Mouse (Mus musculus) cerebellum, adult 8-10 months (tissue): ENCODE data around the gene Ube3b.

Source experiments
- DNase-seq: peaks from one replicate; pipeline ENCODE4 v3.0.0; 2022

Gene Ube3b

GRCm38 (mm10) chr5:114374409-114375213 is 5.8 kb upstream of the Ube3b start:
- no peak for DNase-seq

DNA sequence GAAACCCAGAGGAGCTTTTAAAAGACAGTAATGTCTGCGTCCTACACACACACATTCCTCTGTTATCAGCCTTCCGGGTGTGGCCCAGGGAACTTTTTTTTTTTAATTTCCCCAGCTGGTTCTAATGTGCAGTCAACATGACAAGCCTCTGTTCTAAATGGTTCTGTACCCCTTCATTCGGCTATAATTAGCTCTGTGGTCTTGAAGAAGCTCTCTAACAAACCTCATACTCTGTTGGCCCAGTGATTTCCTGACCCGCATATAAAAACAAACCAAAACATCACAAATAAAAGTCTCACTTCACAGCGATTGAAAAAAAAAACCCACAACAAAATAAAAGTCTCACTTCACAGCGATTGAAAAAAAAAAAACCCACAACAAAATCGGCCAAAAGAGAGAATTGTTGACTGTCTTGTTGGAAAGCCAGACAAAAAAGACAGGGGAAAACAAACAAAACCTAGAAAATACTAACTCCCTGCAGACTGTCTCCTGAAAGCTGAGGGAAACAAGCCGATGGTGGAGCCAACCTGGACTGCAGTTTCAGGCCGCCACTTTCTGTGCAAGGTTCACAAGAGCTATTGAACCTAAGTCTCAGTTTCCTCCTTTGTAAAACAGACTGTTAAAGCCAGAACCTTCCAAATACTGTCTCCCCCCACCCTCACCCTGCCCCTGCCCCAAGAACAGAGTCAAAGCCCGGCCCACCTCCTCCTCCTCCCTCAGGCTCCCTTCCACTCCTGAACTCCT is 2.1 kb upstream of the Ube3b start:
- DNase-seq = no peak

GRCm38 (mm10) chr5:114378936-114379335 is 1.5 kb upstream of the Ube3b start:
- DNase-seq = no peak

DNA sequence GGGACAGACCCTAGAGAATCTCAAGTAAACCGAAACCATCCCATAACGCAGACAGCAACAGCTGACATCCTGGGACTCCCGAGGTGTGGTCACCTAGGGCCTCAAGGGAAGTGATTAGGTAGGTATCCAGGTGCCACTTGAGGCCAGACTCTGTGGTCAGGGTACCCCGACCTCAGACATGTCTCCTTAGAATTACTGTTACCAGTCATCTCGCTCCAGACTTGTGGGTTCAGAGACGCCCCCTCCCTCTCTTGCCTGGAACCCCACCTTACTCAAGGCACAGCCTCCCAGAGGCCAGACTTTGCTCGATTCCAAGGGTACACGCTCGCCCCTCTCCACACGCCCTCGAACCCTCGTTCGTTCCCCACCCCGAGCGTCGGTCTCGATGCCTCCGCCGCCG is 644 bp upstream of the Ube3b start:
- no peak for DNase-seq

DNA sequence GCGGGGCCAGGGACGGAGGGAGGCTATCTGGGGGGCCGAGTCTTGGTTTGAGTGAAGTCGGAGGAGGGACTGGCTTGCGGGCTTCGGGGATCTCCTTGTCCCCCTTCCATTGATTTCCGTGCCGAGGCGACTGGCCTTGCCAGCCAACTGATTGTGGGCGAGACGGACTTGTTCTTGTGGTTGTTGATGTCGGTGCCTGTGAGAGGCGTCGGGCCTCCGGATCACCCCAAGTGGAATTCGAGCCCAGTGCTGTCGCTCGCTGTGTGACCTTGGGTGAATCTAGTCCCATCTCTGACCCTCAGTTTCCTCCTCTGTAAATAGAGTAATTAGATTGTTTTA is 575 bp downstream of the Ube3b start:
- no peak for DNase-seq

DNA sequence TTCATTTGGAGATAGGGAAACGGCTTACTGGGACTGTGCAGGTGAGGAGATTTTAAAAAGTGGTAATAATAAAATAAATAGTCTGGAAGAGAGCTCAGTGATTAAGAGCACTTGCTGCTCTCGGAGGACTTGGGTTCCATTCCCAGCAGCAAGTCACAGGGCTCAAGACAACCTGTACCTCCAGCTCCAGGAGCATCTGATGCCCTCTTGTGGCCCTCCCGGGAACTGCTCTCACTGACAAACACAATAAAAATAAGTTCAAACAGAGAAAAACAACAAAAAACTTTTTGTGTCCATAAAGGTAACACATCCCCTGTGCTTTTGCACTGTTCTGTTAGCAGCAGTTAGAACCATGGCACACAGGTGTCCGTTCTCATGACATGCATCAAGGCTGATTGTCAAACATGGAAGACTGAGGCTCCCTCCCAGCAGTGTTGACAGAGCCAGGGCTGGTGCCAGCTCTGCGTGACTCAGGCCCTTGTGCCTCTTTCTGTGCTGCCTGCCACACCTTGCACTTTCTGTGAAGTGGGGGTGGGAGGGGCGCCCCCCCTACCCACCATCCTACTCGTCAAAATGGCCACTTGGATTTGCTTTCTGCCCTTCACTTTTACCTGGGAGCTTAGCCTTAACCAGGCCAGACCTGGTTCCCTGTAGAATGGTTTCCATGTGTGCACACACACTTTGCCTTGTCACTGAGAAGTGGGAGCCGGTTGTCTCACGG is 2.9 kb downstream of the Ube3b start:
- DNase-seq = no peak

- DNase-seq = no peak
Observed at GRCm38 (mm10) chr5:114384448-114384847, 4.0 kb downstream of the Ube3b start.

DNA sequence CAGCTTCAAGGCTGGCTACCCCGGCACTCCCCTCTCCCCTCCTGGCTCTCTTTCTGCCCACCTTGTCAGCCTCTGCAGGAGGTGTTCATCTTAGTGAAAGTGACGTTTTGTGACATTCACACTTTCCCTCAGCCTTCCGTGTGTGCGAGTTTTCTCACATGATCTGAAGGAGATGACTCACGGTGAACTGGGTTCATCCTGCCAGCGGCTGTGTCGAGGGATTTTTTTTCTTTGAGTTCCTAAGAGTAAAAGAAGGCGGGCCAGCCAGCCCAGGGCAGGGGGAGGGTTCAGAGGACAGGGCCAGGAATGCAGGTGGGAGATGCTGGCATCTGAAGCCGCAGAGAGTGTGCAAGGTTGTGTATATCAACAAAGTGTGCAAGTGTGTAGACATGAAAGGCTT is 12.8 kb downstream of the Ube3b start:
- no peak for DNase-seq

- no peak for DNase-seq
Observed at GRCm38 (mm10) chr5:114406592-114406991, 26.2 kb downstream of the Ube3b start.

- DNase-seq = peak; percentile 16
Observed at GRCm38 (mm10) chr5:114407269-114407668, 26.9 kb downstream of the Ube3b start.

GRCm38 (mm10) chr5:114407810-114408209 is 27.4 kb downstream of the Ube3b start:
- DNase-seq = no peak

- DNase-seq = no peak
Observed at GRCm38 (mm10) chr5:114408846-114409245, 28.4 kb downstream of the Ube3b start.

DNA sequence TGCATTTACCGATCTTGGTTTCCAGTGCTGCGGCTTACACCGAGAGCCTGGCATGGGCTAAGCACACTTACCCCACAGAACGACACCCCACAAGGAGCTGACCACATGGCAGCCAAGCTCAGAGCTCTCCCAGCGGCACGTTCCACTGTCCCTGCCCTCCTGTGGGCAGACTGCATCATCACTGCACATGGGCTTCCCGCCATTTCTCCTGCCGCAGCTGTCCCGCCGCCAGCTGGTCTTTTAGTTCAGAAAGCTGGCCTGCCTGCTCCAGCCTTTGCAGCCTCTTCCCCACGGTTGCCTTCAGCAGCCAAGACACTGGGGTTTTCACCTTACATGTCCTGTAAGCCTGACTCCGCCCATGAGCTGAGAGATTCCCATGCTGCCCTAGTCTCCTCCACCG is 30.0 kb downstream of the Ube3b start:
- no peak for DNase-seq

GRCm38 (mm10) chr5:114412361-114412998 is 32.1 kb downstream of the Ube3b start:
- no peak for DNase-seq

DNA sequence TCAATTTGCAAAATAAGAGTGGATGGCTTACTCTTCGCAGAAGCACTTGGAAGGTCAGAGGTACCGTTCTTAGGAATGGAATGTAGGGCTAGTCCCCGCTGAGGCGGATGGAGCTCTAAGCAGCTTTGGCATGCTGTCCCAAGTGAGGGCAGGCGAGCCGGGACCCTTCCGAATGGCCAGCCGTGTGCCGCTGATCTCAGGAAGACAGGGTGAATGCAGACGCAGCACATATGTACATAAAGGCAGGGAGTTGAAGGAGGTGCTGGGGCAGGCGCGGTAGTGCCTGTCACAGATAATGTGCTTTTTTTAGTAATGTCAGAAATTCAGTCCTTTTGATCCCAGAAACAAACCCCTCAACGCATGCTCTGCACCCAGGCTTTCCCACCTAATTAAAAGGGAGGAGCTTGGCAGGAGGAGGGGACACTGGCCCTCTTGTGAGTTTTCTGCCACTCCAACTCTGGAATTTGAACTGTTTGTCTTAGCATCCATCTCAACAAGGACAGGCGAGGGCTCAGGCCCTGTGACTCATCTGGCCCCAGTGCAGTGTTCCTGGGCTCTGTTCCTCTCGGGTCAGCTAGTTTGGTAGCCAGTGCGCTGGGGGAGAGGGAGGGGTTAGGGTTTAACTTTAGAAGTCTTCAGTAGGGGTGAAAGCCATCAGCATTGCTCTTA is 32.8 kb downstream of the Ube3b start:
- no peak for DNase-seq

- no peak for DNase-seq
Observed at GRCm38 (mm10) chr5:114415606-114416005, 35.2 kb downstream of the Ube3b start.

- DNase-seq = no peak
Observed at GRCm38 (mm10) chr5:114416855-114417254, 36.4 kb downstream of the Ube3b start.

- DNase-seq = no peak
Observed at GRCm38 (mm10) chr5:114418541-114418940, 38.1 kb downstream of the Ube3b start.

- DNase-seq = no peak
Observed at GRCm38 (mm10) chr5:114421561-114422298, 41.3 kb downstream of the Ube3b start.

DNA sequence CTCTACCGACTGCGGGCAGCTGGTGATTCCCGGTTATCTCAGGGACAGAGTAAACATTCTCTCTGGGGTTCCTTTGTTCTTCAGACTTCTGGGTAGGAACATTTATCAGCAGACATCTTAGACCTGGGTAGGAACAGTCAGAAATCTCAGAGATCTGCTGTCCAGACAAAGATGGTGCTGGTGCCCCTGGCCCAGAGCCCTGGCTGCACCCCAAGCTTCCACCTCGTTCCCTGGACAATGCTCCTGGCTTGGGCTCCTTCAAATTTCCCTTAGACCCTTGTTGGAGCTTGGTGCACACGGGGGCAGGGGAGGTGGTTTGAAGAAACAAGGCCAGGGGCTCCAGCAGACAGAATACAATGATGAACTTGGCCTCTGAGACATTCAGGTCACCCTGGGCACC is 42.2 kb downstream of the Ube3b start:
- no peak for DNase-seq

DNA sequence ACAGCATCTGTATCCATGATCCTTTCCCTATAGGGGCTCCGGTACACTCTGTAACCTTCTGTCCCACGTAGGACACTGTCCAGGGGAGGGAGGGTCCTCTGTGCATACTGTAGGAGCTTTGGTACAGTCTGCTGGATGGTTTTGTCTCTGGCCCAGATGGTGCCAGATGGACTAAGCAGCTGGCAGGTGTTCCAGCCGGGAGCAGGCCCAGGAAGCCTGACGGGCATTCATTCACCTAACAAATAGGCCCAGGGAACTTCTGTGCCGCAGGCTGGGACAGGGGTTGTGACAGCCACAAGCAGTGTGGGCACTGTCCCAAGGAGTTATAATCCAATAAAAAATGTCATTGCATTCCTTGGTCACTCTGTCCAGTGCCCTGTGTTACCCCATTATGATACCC is 43.6 kb downstream of the Ube3b start:
- no peak for DNase-seq

GRCm38 (mm10) chr5:114426732-114427131 is 46.3 kb downstream of the Ube3b start:
- DNase-seq = no peak
